Mouse (Mus musculus) c-Kit-positive CD71-negative TER-119-negative erythroid progenitor cells, embryonic 14.5 days (primary cell): ENCODE results near the gene Bhlha15.

Source experiments
- DNase-seq: peaks from one replicate; pipeline ENCODE4 v3.0.0-alpha.2; 2013; ENCODE audit warnings: low read depth

The Bhlha15 gene

DNA sequence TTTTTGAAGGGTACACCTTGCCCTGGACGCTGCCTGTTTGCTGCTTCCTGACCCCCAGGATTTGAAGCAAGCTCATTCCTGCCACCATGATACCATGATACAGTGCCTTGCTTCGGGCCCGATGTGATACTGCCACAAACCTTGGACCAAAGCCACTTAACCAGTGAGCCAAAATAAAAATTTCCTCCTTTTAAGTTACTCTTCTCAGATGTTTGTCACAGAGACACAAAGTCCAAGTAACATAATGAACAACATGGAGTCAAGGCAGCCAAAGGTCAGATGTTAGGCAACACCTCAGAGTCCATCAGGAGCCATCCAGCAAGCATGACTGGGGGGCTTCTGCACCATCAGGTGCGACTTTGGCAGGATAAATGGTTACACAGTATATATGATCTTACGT, 42.4 kb downstream of the Bhlha15 start:
- DNase-seq, result no peak

GRCm38 (mm10) chr5:144234222-144234621, 44.1 kb downstream of the Bhlha15 start:
- no peak for DNase-seq

DNA sequence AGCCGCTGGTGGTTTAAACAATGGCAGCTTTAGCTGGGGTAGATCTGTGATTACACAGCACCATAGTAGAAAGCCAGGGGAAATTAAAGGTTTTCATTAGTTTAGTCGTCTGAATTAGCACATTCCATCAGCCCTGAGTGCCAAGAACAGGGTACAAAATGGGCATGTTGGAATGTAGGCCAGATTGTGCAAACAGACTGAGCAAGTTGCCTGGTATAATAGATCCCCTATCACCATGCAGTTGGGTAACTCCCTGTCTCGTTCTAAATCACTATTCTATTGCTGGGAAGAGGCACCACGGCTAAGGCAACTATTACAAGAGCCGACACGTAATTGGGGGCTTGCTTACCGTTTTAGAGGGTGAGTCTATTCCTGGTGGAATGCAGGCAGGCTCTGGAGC, 44.6 kb downstream of the Bhlha15 start:
- DNase-seq, result no peak

DNA sequence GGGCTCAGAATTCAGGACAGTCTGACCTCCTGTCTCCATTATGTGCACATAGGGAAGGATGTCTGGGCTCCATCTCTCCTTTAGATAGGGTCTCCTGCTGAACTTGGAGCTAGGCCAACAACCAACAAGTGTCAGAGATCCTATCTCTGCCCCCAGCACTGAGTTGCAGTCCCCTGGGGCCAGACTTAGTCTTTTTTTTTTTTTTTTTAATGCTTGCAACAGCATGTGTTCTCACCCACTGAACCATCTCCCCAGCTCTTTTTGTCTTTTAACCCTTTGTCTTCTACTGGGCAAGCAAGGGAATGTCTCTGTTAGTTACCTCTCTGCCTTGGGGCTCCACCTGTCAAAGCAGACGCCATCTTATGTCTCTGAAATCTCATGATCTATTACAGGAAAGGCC, 48.9 kb downstream of the Bhlha15 start:
- DNase-seq, result no peak
